Mouse (Mus musculus) lung, postnatal 14 days (tissue): ENCODE measurements around the gene Gm20896.
"Not testable (repeated sequence)": the region's sequence is repeated elsewhere in the genome, so short reads cannot be mapped to it uniquely, and the experiment has no call there.

Experiments
- DNase-seq: peaks from one replicate; pipeline ENCODE4 v3.0.0; 2021

Gm20896 gene

DNA sequence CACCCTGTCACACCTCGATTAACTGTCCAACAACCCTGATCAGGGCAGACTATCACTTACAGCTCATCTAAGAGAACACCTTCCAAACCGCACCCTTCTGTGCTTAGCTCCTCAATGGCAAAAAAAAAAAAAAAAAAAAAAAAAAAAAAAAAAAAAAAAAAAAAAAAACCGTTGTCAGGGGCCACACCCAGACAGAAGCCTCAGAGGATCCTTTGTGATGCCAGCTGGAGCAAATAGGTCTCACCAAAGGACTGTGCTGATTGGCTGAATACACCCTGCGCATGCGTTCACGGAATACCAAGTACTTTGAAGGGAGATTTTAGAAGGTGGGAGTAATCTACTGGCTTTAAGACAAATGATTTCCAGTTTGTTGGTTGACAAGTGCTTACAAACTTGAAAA lies at the start of gene Gm20896:
Gene Gm20896 (minus strand): TSS at position 101 of the 400 bp plus-strand sequence.
- not testable (repeated sequence) for DNase-seq
